Mouse (Mus musculus) ovary, postnatal 10 days (tissue): Measurements from ENCODE around the gene Tmem221.

Experiments used
- DNase-seq: peaks from one replicate; pipeline ENCODE4 v3.0.0; 2022; ENCODE audit warnings: low spot score

The Tmem221 gene

DNA sequence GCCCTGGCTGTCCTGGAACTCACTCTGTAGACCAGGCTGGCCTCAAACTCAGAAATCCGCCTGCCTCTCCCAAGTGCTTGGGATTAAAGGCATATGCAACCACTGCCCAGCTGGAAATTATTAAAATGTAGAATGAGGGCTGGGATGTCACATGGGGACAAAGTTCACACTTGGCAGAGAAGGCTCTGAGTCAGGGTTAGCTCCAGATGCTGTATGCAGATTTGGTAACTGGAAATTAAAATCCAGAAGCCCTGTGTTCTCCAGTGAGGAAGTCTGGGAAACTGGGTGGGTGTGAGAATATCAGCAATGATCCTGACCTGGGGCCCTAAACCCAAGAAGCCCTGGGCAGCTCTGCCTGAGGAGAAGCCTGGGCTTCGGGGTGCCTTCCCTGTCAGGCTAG is 49.4 kb downstream of the Tmem221 start:
- no peak for DNase-seq

- DNase-seq: no peak
These were observed 51.0 kb downstream of the Tmem221 start for GRCm38 (mm10) chr8:71507589-71508104.

GRCm38 (mm10) chr8:71505979-71506378 is 52.7 kb downstream of the Tmem221 start:
- DNase-seq: no peak

DNA sequence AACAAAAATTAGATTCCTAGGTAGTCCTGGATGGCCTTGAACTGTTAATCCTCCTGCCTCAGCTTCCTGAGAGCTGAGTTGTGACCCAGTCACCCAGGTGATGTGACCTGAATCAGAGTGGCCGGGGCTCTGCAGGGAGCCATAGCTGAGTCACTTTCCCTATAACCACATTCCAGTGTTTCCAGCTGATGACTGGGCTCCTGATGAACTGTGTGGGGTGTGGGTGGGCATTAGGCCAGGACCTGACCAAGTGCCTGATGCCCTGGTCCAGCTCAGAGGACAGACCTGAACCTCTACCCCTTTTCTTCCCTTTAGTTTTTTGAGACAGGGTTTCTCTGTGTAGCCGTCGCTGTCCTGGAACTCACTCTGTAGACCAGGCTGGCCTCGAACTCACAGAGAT is 53.3 kb downstream of the Tmem221 start:
- no peak for DNase-seq

GRCm38 (mm10) chr8:71504349-71504748 is 54.3 kb downstream of the Tmem221 start:
- DNase-seq: no peak
